Mouse (Mus musculus): ENCODE results near the gene Frmpd2.

Gene Frmpd2

DNA sequence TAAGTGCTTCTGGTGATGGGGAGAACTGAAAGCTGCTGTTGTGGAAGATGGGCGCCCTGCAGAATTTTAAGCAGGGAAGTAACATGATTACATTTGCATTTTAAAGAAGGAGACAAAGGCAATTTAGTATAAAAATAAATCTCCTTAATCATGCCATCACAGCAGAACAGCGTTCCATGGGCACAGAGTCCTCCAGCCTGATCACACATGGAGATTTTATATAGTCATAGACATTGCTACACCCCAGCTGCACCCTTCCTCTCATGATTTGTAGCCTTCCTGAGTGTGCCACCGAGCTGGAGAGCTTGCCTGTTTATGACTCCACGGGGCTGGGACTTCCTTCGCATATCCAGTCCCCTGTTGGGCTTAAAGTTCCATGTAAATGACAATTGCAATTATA lies 42.4 kb downstream of the Frmpd2 start:
- DNase-seq: no peak

DNA sequence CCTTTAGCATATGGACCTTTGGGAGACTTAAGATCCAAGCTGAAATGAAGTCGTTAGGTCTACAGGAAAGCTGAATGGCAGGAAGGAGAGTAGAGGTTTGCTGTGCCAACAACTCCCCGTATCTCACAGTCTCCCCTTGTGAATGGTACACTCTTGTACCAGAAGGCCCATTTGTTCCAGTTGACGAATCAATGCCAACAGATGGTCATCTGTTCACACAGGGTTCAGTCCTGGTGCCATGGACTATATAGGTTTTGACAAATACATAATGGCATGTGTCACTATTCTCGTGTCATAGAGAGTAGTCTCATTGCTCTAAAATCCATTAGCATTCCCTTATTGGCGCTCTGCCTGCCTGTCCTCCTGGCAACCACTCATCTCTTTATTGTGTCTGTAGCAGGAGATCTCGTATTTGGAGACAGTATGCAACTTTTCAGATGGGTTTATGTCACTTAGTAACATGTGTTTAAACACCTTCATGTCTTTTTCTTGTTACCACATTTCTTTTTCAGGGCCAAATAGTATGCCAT lies 43.3 kb downstream of the Frmpd2 start:
- no peak for DNase-seq

DNA sequence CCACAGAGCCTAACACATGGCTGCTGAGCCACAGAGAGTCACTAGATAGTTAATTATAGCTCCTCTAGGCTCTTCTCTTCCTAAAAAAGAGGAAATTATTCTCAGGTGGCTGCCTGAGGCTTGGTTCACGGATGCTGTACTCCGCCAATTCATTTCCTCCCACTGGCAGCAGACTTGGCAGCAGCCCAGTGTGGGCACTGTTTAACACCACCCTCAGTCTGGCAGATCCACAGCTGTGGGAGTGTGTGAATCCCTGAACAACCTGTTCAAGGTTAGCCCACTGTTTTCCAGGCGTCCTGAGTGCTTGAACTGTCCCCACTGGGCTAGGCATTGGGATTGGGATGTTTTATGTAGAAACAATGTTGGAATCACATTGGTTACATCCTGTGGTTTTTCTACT lies 50.0 kb downstream of the Frmpd2 start:
- DNase-seq: no peak

DNA sequence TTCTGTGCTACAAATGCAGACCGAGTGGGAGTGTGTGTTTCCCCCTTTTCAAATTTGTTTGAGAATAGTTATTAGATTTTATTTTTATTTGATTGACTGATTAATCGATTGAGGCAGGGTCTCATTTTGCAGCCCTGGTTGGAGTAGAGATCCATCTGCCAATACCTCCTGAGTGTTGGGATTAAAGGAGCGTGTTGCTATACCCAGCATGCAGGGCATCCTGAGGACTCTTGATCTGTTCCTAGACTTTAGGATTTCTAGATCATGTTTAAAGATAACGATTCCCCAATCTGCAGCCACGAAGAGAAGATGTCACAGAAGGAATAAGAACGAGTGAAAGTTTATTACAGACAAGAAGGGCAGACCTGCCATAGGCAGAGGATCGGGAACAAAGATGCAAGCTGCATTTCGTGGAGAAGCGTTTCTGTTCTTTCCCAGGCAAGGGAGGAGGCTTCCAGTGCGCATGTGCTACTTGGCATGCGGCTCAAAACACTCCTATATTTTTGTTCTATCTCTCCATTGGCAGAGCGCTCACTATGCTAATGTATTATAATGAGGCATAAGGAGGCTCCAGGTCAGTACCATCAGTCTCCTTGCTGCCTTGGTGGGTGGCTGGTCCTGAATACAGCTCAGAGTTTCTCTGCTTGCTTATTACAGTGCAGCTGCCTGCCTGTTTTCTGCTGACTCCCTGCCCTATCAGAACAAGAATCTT lies 53.9 kb downstream of the Frmpd2 start:
- DNase-seq: no peak

DNA sequence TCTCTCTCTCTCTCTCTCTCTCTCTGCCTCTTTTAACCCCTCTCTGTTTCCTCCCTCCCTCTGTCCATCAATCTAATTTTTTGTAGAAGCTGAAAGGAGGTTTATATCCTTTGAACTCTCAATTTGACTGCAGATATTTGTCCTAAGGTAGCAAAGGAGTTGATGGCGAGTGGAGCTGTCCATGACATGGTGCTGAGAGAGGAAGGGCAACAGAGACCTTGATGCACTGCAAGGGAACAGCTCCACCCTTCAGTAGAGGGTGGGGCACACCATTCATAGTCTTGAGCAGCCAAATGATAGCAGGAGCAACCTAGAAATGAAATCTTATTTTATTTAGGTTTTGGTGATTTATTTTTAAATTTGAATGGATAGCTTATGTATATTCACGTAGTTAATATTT lies 55.1 kb downstream of the Frmpd2 start:
- DNase-seq: no peak

DNA sequence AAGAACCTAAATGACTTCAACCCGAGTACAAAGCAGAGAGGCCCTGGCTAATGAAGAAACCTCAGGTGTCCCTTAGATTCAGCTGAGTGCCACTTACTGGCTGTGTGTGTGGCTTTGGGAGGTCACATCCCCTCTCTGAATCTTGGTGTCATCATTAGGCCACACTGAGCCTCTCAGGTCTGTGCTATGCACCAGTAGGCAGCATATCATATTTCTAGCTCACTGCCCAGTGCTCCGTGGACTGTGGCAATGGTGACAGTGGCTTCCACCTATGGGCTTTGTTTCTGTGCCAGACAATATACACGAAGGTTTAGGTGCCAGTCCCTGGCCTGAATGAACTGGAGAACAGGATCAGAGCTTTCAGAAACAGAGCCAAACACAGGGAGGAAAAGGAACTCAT lies 56.4 kb downstream of the Frmpd2 start:
- no peak for DNase-seq

DNA sequence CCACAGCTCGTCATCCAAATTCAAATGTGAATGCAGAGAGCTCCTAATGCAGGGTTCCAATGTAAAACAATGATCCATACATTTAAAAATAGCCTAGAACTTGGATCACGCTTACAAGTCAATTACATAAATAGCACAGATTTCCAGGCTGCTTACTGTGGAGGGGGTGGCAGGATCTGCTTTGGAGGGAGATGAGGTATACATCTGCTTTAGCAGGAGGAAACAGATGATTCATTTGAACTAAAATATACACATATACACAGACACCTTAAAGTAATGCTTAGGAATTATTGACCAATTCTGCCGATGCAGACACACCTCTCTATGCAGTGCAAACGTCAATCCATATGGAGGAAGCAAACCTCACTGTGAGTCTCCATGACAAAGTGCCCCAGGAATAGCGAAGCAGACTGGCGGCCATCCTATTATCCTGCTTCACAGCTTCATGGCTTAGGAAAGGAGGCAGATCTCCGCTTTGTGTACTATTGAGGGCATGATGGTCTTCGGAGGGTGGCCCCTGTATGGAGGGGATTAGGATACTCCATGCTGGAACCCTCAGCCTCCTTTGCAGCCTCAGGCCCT lies 59.9 kb downstream of the Frmpd2 start:
- DNase-seq: no peak

DNA sequence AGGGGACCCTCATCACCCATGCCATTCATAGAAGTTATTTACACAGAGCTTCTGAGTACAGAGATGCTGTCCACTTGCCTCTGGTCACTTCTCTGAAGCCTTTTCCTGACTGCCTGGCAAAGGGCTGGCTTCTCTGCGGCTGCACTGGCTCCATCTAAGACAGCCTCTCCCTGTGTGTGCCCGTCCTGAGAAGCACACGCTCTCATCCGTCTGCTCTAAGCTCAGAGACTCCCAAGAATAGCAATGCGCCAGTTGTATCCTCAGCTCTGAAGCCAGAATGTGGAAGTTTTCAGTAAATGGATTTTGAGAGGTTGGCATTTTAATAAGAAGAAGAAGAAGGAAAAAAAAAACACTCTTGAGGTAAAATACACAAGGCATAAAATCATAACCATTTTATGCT lies 61.3 kb downstream of the Frmpd2 start:
- no peak for DNase-seq

DNA sequence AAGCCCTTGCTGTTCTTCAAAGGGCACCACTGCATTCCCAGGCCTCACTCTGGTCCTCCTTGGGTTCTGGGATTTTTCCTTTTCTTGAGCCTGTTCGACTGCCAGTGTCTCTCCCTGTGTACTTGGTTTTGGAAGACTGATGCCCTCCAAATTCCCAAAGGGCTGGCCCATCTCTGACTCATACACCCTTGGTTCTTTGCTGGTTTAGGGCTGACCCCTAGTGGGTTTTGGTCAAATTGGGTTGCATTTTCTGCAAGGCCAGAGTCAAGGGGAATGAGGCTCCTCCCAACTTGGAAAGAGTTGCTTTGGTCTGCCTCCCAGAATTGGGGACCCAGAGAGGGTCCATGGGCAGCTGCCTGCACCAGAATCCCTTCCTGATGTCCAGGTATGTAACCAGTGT lies 62.0 kb downstream of the Frmpd2 start:
- DNase-seq: peak in 1 of 2 experiments; percentile 7

DNA sequence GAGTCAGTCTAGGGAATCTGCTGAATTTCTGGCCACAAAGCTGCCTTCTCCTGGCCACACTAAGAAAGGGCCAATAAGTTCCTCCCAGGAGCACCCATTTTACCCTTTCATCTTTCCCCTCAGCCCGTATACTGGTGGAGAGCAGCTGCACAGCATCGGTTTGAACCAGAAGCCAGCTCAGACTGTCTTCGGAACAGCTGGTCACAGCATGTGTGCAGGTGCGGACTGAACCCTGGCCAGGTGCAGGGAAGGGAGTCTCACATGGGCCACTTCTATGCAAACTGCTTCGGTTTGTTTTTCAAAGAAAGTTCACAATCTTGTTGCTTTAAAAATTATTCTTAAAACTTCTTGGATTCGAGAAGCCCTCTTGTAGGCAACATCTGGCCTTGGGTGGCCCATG lies 63.8 kb downstream of the Frmpd2 start:
- DNase-seq: no peak

DNA sequence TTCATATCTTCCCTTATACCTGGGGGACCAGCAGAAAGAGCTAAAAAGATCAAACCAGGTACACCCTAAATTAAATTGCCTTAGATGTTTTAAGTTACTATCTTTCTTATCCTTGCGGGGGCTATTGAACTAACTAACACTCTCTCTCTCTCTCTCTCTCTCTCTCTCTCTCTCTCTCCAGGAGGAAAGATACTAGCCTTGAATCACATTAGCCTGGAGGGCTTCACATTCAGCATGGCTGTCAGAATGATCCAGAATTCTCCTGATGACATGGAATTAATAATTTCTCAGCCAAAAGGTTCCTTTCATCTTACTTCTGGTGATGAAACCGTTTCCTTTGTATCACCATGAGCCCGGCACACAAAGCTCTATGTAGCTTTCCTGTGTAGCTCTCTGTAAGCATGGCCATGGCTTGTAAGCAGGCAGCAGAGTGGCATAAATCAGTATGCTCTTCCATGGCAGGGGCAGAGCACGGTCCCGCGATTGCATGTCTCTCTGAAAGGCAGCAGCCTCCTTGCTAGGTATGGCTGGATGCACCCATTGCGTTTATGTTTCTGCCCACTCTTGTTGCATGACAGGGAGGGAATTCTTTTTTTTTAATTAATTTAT lies 68.2 kb downstream of the Frmpd2 start:
- DNase-seq: no peak

DNA sequence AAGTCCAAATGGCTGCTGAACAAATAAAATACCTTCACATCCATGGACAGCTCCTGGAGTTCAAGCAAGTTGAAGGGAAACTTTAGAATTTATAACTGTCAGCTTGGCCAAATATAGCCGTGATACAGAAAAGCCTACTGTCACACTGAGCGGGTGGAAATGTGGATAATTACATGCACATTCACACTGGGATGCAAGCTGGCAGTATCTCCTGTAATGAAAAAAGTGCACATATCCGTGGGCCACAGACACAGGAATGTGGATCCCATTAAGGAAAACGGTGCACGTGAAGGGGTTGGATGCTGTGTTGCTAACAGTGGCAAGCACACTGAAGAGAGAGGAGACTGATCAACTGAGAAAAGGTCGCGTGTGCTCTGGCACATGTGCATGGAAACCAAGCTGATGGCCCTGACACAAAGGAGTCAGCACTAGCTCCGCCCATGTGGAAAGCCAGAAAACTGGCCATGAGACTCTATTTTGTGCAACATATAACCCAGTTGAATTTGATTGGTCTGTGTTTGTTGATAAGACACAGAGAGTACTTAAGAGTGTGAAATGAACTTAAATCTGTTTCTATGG lies 74.2 kb downstream of the Frmpd2 start:
- DNase-seq: no peak

DNA sequence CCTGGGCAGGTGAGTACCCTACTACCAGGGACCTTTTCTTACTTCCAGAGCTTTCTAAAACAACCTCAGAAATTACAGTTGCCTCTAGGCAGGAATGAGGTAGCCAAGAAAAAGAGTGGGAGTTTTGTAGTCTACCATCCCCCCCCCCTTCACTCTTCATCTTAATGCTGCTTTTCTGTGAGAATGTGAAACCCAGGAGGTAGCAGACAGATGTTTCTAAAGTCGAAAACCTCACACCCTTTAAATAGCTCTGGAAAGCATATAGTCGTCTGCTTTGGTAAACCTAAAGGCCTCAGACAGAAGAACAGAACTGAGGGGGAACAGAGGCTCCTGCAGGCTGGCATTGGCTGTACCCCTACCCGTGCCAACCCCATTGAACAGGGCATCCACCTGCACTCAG lies 77.2 kb downstream of the Frmpd2 start:
- no peak for DNase-seq

DNA sequence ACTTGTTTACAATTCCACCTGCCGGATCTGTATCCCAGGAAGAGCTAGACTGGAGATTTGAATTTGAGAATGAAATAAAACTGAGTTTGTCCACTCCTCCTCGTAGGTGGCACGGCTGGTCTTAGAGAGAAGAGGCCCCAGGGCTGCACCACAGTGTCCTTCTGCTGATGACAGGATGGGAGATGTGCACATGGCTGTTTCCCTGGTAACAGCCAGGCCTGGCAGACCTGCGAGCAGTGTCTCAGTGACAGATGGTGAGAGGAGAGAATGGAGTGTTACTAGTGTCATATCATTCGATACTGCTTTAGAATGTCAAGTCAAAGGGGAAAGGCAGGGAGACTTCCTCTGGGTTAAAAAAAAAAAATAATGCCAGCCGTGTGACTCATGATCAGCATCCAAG lies 78.4 kb downstream of the Frmpd2 start:
- DNase-seq: no peak

DNA sequence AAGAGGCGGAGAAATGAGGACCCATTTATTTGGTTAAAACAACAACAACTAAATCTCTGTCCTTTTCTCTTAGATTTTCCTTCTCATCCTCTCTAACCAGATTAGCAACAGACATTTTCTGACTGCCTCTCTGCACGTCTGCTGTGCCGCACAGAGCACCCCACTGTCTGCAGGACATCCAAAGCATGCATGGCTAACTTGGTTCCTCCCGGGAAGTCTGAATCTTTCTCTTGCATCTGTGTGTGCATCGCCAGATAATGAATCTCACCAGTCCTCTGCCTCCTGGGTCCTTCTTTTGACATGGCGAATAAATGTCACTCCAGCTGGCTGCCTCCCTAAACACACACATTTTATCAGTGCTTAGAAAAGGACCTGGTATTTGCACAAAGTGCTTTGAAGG lies 99.2 kb downstream of the Frmpd2 start:
- no peak for DNase-seq

DNA sequence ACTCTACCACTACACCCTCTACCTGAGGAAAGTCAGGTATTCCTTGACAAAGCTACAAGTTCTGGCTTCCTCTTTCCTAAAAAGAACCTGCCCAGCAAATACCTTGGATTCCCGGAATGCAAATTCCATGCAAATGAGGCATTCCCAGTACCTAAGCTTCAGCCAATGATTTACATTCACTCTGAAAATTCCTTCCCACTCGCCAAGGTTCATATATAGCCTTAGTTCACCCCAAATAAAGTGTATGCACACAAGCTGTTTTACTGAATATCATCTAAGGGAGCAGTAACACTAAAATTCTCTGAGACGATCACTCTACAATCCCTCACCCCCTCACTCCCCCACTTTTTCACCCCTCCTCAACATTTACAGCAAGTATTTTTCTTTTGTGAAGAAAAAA lies 102.1 kb downstream of the Frmpd2 start:
- no peak for DNase-seq

DNA sequence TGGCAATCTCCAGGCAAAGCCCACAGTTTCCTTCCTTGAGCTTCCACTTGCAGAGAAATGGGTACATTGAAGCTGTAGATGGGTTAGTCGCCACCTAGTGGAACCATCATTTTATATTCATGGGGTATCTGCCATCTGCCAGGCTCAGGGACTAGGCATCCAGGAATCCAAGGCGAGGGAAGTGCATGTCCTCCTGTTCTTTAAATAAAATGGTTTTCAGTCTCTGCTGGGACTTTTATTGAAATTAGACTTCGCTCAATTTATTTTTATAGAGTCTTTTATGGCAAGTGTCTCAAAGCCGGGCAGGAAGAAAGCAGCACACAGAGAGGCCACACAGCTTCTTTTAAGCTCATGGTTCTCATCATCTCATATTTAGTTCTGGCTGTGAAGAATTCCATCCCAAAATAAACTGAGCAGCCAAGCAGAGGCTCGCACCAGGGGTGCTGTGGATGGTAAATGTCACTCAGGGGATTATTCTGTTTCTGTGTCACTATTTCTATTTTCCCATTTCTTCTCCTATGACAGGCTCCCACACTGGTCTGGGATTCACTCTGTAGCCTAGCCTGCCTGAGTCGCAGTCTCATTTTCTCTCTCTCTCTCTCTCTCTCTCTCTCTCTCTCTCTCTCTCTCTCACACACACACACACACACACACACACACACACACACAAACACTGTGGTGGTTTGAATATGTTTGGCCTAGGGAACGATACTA lies 108.4 kb downstream of the Frmpd2 start:
- no peak for DNase-seq

DNA sequence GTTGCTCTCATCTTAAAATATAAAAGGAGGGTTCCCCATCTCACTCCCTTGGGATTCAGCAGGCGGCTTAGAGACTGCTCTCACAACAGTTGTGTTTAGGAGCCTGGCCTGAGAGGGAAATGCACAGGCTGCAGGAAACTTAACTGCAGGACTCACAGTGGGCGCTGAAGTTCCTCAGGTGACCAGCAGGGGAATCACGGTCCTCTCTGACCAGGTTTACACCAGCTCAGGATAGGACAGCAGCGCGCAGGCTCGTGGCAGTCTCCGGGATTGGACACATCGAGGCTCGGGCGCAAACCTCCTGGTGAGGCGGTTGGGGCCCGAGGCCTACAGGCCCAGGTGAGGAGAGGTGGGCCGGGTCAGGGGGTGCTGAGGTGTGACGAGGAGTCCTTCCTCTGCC lies 117.5 kb downstream of the Frmpd2 start, which contains the start of gene Ptpn20:
Gene Ptpn20 (plus strand): TSS at position 257 of the 400 bp plus-strand sequence.
- DNase-seq: peak in 1 of 2 experiments; percentile 7

DNA sequence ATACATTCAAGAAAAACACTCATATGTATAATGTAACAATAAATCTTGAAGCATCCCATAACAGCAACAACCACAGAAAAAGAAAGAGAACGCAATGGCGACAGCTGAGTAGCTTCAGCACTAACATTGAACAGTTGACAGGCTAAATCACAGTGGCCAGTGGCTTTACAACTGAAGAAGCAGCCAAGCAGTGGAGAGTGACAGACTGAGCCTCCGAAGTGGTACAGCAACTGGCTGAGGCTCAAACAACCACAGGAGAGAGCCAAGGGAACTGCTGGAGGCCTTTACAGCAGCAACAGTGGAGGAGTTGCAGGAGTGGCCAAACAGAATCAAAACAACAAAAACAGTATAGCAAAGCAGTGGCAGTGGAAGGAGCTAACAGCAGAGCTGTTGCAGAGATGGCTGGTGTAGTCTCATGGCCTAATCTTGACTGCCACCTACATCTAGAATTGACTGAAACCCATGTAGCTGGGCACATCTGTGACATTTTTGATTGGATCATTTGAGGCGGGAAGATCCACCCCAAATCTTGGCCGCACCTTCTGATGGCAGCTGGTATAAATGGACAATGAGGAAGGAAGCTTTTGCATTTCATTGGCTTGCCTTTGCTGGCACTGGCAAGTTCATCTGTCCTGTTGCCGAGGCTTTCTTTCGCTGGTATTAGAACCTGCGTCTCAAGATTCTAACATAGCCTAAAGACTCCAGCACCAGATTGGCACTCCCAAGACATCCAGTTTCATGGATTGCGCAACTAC lies 127.1 kb downstream of the Frmpd2 start:
- DNase-seq: no peak

DNA sequence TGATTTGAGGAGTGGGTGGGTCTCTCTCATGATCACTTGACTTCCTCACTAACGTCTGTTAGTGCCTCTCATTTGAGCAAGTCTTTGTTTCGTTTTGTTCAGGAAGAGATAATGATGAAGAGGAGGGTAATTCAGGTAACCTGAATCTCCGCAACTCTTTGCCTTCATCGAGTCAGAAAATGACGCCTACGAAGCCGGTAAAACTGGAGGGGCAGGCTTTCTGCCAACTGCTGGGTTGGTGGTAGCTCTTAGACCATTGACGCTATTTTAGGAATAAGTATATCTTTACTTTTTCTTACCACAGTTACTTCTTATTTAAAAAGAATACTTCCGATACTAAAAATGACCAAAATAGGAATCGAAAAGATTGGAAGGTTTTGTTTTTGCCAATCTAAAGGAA lies 135.9 kb downstream of the Frmpd2 start:
- DNase-seq: no peak

Measured in lung, postnatal 4 days (tissue).